Mouse (Mus musculus): ENCODE measurements at regions not wholly inside any gene's neighbourhood (a gene's known extent, or its start where the extent isn't known, plus 50 kb on each side); places are given as distances from the start of the nearest gene placed in this dataset.
A peak's percentile ranks its signal among the peaks of the same experiment; 100 is the strongest.

DNA sequence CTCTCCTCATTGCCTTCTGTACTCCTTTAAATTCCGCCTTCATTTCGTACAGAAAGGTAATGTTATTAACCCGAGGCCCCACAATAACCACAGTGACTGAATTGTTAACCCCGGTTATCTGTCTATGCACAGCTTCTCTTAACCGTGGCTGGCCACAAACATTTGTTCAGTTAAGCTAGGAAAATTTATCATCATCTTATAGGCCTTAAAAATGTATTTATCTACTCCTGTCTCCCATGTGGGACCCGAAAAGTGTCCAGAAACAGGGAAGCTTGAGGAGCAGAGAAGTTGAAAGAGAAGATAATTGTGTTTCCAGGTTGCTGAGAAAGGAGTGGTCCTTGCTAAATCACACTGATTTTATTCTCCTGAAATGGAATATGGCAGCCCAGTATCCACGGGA is 206.6 kb upstream of the Trib2 start:
- no peak overlapping the region for H3K9ac ChIP-seq (ENCODE audit: low read depth, low read length)
- ATAC-seq (replicated peaks; ENCODE audit: low FRiP score): peak; percentile 43; the same call in 1 of the 2 replicates
- H3K9me3 ChIP-seq (ENCODE audit: control insufficient read depth, low read length): no peaks in the 10 kb centered on the region
- H3K4me1 ChIP-seq (replicated peaks; ENCODE audit: control insufficient read depth, insufficient read depth, low read length): peaks cover 2% of the 10 kb centered on the region
- H3K4me3 ChIP-seq (ENCODE audit: low read depth, low read length): no peak overlapping the region
- WGBS: 50% methylated on average over 7 of the region's 7 CpGs
- no peak overlapping the region for H3K4me2 ChIP-seq
- no peaks in the 10 kb centered on the region for H3K27me3 ChIP-seq (replicated peaks; ENCODE audit: control insufficient read depth, insufficient read depth, low read length)
- H3K36me3 ChIP-seq (ENCODE audit: control insufficient read depth, insufficient read depth, low read length): no peaks in the 10 kb centered on the region
- no peak overlapping the region for H3K27ac ChIP-seq (ENCODE audit: low read depth, low read length)
- DNase-seq (ENCODE audit: low spot score): no peak

DNA sequence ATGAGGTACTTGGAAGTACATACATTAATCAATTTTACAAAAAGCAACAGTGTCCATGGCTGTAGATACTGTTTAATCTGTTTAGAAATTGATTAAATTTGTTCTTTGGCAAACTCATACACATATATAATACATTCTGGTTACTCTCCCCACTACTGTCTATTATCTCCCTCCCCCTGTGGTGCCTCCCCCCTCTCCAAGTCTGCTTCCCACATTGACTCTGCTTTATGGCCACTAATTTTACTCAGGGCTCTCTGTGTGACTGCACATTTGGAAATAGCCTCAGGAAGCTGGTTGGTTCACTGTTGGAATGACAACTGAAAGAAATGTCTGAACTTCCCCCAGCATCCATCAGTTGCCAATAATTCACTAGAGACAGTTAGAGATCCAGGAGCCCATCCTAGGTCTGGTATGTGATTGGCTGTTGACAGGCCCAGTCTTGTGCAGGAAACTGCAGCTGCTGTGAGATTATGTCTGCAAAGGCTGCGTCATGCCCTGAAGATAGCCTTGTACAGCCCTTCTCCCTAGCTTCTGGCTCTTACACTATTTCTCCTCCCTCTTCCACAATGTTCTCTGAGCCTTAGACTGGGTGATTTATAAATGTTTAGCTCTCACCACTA is 204.6 kb upstream of the Trib2 start:
- H3K4me2 ChIP-seq: no peak overlapping the region
- H3K36me3 ChIP-seq (ENCODE audit: control insufficient read depth, insufficient read depth, low read length): no peaks in the 10 kb centered on the region
- ATAC-seq (replicated peaks; ENCODE audit: low FRiP score) (peak; percentile 85), DNase-seq (ENCODE audit: low spot score) (no peak)
- H3K4me1 ChIP-seq (replicated peaks; ENCODE audit: control insufficient read depth, insufficient read depth, low read length): peaks cover 2% of the 10 kb centered on the region
- no peak overlapping the region for H3K9ac ChIP-seq (ENCODE audit: low read depth, low read length)
- no peaks in the 10 kb centered on the region for H3K27me3 ChIP-seq (replicated peaks; ENCODE audit: control insufficient read depth, insufficient read depth, low read length)
- no peak overlapping the region for H3K27ac ChIP-seq (ENCODE audit: low read depth, low read length)
- no peaks in the 10 kb centered on the region for H3K9me3 ChIP-seq (ENCODE audit: control insufficient read depth, low read length)
- WGBS: 12% methylated on average over 1 of the region's 1 CpGs
- no peak overlapping the region for H3K4me3 ChIP-seq (ENCODE audit: low read depth, low read length)

DNA sequence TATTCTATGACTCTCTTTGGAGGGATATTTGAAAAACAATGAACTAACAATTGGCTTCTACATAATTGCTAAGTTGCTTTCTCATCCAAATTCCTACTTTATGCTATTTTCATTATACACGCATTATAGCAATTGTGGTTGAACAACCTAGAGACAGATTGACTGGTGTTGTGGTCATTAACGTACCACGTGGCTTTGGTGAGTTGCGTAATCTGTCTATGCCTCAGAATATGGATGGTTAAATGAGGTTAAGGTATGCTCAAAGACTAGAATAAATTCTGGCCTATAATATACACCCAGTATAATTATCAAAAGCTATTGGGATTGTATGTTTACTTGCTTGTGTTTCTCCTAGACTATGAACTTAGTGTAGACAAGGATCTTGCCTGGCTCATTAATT is 201.5 kb upstream of the Trib2 start:
- H3K27me3 ChIP-seq (replicated peaks; ENCODE audit: control insufficient read depth, insufficient read depth, low read length): no peaks in the 10 kb centered on the region

DNA sequence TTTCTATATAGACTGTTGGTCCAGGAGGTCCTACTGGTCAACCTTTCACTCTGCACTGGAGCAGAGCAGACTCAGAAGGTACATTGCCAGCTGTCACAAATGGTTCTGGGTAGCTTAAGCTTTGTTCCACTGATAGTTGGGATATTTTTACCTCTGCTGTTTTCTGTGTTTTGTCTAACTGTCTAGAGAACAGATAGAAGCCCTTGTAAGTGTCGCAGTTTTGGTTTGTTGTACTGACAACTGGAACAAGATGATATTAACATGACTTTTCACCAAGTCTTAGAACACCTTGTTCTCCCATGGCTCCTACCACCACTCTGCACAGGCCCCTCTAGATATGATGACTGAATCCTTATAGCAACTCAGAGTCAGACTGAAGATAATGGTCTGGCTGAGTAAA is 199.9 kb upstream of the Trib2 start:
- WGBS: 76% methylated on average over 1 of the region's 1 CpGs
- no peak overlapping the region for H3K4me2 ChIP-seq
- no peaks in the 10 kb centered on the region; the same call in none of the 2 replicates for H3K4me1 ChIP-seq (replicated peaks; ENCODE audit: control insufficient read depth, insufficient read depth, low read length)
- no peaks in the 10 kb centered on the region for H3K27me3 ChIP-seq (replicated peaks; ENCODE audit: control insufficient read depth, insufficient read depth, low read length)
- H3K9ac ChIP-seq (ENCODE audit: low read depth, low read length): no peak overlapping the region
- no peak for DNase-seq (ENCODE audit: low spot score)
- H3K36me3 ChIP-seq (ENCODE audit: control insufficient read depth, insufficient read depth, low read length): no peaks in the 10 kb centered on the region
- H3K27ac ChIP-seq (ENCODE audit: low read depth, low read length): no peak overlapping the region
- no peaks in the 10 kb centered on the region for H3K9me3 ChIP-seq (ENCODE audit: control insufficient read depth, low read length)
- no peak overlapping the region for H3K4me3 ChIP-seq (ENCODE audit: low read depth, low read length)
- no peak for ATAC-seq (replicated peaks; ENCODE audit: low FRiP score)

More for the DNA sequence above, 201.5 kb upstream of the Trib2 start:
- no peak overlapping the region for H3K27ac ChIP-seq (ENCODE audit: low read depth, low read length)
- H3K4me3 ChIP-seq (ENCODE audit: low read depth, low read length): no peak overlapping the region
- DNase-seq (ENCODE audit: low spot score): no peak
- ATAC-seq (replicated peaks; ENCODE audit: low FRiP score): no peak
- no peaks in the 10 kb centered on the region for H3K9me3 ChIP-seq (ENCODE audit: control insufficient read depth, low read length)
- H3K4me1 ChIP-seq (replicated peaks; ENCODE audit: control insufficient read depth, insufficient read depth, low read length): peaks cover 2% of the 10 kb centered on the region
- H3K9ac ChIP-seq (ENCODE audit: low read depth, low read length): no peak overlapping the region
- H3K4me2 ChIP-seq: no peak overlapping the region
- 68% methylated on average over 4 of the region's 4 CpGs for WGBS
- no peaks in the 10 kb centered on the region for H3K36me3 ChIP-seq (ENCODE audit: control insufficient read depth, insufficient read depth, low read length)

DNA sequence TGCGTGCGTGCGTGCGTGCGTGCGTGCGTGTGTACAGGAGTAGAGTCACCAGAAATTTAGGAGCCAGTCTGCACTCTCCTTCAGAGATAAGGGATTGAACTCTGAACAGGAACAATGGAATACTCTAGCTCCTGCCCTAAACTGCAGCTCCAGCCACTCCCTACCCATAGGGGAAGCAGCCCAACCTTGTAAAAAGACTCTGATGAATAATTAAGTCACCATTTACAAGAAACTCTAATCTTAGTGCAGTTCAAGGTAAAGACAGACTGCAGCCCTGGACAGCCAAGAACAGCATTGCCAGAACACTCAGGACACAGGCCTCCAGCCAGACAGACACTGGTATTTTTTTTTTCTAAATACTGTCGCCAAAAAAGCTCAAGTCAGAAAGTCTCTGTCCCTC is 198.9 kb upstream of the Trib2 start:
- no peak overlapping the region for H3K27ac ChIP-seq (ENCODE audit: low read depth, low read length)
- no peaks in the 10 kb centered on the region; the same call in 1 of the 2 replicates for H3K4me1 ChIP-seq (replicated peaks; ENCODE audit: control insufficient read depth, insufficient read depth, low read length)
- no peaks in the 10 kb centered on the region for H3K27me3 ChIP-seq (replicated peaks; ENCODE audit: control insufficient read depth, insufficient read depth, low read length)
- no peaks in the 10 kb centered on the region for H3K36me3 ChIP-seq (ENCODE audit: control insufficient read depth, insufficient read depth, low read length)
- DNase-seq (ENCODE audit: low spot score) (no peak), ATAC-seq (replicated peaks; ENCODE audit: low FRiP score) (no peak)
- no peaks in the 10 kb centered on the region for H3K9me3 ChIP-seq (ENCODE audit: control insufficient read depth, low read length)
- no peak overlapping the region for H3K4me3 ChIP-seq (ENCODE audit: low read depth, low read length)
- H3K4me2 ChIP-seq: no peak overlapping the region
- 94% methylated on average over 8 of the region's 8 CpGs for WGBS
- H3K9ac ChIP-seq (ENCODE audit: low read depth, low read length): no peak overlapping the region

DNA sequence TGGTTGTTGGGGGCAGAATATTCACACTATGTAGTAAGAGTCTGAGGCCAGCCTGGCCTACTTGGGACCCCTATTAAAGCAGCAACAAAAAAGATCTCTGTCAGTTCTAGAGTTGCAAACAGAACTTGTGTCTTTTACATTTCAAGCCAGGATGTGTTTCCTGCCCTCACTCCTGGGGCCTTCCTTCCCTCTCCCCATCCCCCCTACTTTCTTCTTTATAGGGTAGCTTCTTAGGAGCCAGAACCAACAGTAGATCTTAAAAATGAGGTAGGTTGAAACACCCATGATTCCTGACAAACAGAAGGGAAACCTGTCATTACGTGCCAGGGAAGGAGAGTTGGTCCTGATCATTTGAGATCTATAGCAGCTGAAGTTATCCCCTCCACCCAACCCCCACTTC is 198.0 kb upstream of the Trib2 start:
- ATAC-seq (replicated peaks; ENCODE audit: low FRiP score): no peak
- 90% methylated on average over 1 of the region's 1 CpGs for WGBS

DNA sequence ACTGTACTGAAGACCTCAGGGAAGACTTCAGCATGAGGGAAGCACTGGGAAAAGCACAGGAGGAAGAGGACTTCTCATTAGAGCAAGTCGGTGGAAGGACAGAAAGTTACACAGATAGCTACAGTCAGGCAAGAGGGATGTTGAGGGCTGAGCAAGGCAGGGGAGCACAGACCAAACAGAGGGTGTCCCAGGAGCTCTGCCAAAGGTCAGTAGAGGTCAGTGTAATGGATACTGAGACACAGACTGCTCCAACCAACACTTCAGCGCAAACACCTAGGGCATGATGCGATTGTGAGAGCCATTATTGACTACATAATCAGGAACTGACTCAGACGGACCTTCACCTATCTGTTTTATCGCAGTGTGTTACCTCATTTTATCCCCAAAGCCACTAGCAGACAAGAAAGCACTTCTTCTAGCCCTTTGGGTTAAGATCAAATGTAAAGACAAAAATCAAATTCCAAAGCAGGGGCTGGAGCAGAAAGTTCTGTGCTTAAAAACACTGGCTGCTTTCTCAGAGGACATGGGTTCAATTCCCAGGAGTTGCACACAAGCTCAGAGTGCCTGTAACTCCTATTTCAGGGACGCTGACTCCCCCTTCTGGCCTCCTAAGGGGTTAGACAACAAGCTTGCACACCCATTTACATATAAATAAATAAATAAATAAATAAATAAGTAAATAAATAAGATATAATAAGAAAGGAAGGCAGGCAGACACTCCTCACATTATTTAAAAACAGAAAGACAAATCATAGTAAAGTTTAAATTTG is 197.3 kb upstream of the Trib2 start:
- DNase-seq (ENCODE audit: low spot score) (no peak), ATAC-seq (replicated peaks; ENCODE audit: low FRiP score) (no peak)
- H3K9ac ChIP-seq (ENCODE audit: low read depth, low read length): no peak overlapping the region
- H3K4me3 ChIP-seq (ENCODE audit: low read depth, low read length): no peak overlapping the region
- H3K4me1 ChIP-seq (replicated peaks; ENCODE audit: control insufficient read depth, insufficient read depth, low read length): peaks cover 3% of the 10 kb centered on the region
- H3K9me3 ChIP-seq (ENCODE audit: control insufficient read depth, low read length): no peaks in the 10 kb centered on the region
- no peak overlapping the region for H3K27ac ChIP-seq (ENCODE audit: low read depth, low read length)
- no peak overlapping the region for H3K4me2 ChIP-seq
- WGBS: 80% methylated on average over 6 of the region's 6 CpGs
- H3K27me3 ChIP-seq (replicated peaks; ENCODE audit: control insufficient read depth, insufficient read depth, low read length): no peaks in the 10 kb centered on the region
- H3K36me3 ChIP-seq (ENCODE audit: control insufficient read depth, insufficient read depth, low read length): no peaks in the 10 kb centered on the region

More for the DNA sequence above, 198.0 kb upstream of the Trib2 start:
- Histone ChIP-seq H3K9me3 (ENCODE audit: control insufficient read depth, low read length) (no peaks in the 10 kb centered on the region), H3K4me1 (replicated peaks; ENCODE audit: control insufficient read depth, insufficient read depth, low read length) (no peaks in the 10 kb centered on the region; the same call in 1 of the 2 replicates), H3K4me2 (no peak overlapping the region), H3K36me3 (ENCODE audit: control insufficient read depth, insufficient read depth, low read length) (no peaks in the 10 kb centered on the region), H3K27me3 (replicated peaks; ENCODE audit: control insufficient read depth, insufficient read depth, low read length) (no peaks in the 10 kb centered on the region), H3K4me3 (ENCODE audit: low read depth, low read length) (no peak overlapping the region), H3K9ac (ENCODE audit: low read depth, low read length) (no peak overlapping the region), H3K27ac (ENCODE audit: low read depth, low read length) (no peak overlapping the region)
- no peak for DNase-seq (ENCODE audit: low spot score)

DNA sequence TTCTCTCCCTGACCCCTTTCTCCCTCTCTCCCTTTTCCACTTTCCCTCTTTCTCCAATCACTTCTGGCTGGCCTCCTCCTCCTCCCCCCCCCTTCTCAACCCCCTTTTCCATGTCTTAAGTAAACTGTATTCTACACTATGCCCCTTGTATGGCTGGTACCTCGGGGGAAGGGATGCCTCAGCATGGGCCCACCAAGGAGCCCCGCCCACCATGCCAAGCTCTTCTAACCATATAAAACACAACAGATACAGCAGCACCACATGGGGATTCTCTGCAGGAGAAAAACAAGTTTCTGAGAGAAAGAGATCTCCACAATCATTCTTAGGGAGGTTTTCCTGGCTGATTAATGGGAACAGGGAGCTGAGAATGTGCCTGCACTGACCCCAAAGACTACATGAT is 196.6 kb upstream of the Trib2 start:
- no peaks in the 10 kb centered on the region for H3K36me3 ChIP-seq (ENCODE audit: control insufficient read depth, insufficient read depth, low read length)
- no peaks in the 10 kb centered on the region for H3K9me3 ChIP-seq (ENCODE audit: control insufficient read depth, low read length)
- no peak overlapping the region for H3K4me3 ChIP-seq (ENCODE audit: low read depth, low read length)
- H3K9ac ChIP-seq (ENCODE audit: low read depth, low read length): no peak overlapping the region
- 84% methylated on average over 2 of the region's 2 CpGs for WGBS
- H3K27me3 ChIP-seq (replicated peaks; ENCODE audit: control insufficient read depth, insufficient read depth, low read length): no peaks in the 10 kb centered on the region
- H3K4me2 ChIP-seq: no peak overlapping the region
- ATAC-seq (replicated peaks; ENCODE audit: low FRiP score) (no peak), DNase-seq (ENCODE audit: low spot score) (no peak)
- peaks cover 10% of the 10 kb centered on the region for H3K4me1 ChIP-seq (replicated peaks; ENCODE audit: control insufficient read depth, insufficient read depth, low read length)
- H3K27ac ChIP-seq (ENCODE audit: low read depth, low read length): no peak overlapping the region

DNA sequence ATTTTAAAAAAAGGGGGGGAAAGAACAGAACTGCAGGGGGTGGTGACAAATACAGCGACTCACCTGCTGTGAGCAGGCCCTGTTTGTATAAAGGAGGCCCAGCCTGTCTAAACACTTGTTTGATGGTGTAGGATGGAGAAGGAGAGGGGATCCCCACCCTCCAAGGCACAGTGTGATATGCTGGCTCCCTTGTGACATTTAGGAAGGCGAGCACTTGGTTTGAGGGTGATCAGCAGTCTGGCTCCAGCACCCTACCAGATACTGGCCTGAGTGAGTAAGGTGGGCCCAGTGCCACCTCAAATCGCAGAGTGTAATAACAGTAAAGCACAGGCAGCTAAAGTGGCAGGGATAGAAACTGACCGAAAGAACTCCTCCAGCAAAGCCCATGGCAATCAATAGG is 195.4 kb upstream of the Trib2 start:
- no peak overlapping the region for H3K4me2 ChIP-seq
- no peaks in the 10 kb centered on the region for H3K27me3 ChIP-seq (replicated peaks; ENCODE audit: control insufficient read depth, insufficient read depth, low read length)
- H3K9me3 ChIP-seq (ENCODE audit: control insufficient read depth, low read length): no peaks in the 10 kb centered on the region
- no peak overlapping the region for H3K9ac ChIP-seq (ENCODE audit: low read depth, low read length)
- WGBS: 74% methylated on average over 4 of the region's 4 CpGs
- H3K4me3 ChIP-seq (ENCODE audit: low read depth, low read length): no peak overlapping the region
- H3K27ac ChIP-seq (ENCODE audit: low read depth, low read length): no peak overlapping the region
- H3K36me3 ChIP-seq (ENCODE audit: control insufficient read depth, insufficient read depth, low read length): no peaks in the 10 kb centered on the region
- 0 out of 2 replicates have a peak, but pooled peaks have one; percentile 20 for ATAC-seq (replicated peaks; ENCODE audit: low FRiP score)
- no peak for DNase-seq (ENCODE audit: low spot score)
- H3K4me1 ChIP-seq (replicated peaks; ENCODE audit: control insufficient read depth, insufficient read depth, low read length): peaks cover 10% of the 10 kb centered on the region
